In the genomic region with DNA sequence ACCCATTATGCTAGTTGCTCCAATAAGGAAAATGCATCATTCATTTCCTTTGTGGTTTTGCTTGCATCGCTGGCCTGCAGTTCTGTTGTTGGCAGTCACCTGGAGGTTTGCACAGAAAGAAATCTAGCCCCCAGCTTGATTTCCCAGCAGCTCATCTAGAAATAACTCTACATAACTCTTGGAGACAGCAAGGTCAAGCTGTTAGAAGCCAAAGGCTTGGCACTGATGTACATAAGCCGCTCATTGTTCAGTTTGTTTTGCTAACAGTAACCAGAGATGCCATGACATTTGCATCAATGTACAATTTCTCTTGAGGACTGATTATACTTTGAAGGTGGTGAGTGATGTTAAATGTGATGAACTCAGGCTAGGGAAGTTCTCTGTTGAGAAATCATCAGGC, we compare ENCODE assay signal across 18 mouse cellular contexts.
DNase-seq lines count a peak whose midpoint lies in the region; ATAC-seq and TF ChIP-seq lines count a peak whose summit lies in the region.
"Had no signal": no experiment of that assay in that cellular context is flagged by ENCODE, and none has a peak within 500 bp of the region (broad histone marks: within the 10 kb centered on the region; RNA-seq: fewer than 3 reads in every experiment).

No protein-coding gene starts in this region.

- in situ Hi-C loops in Patski (cut with MboI; ENCODE audit: low pct_unique_long_range_greater_than_20kb) = no loop called here

- no peak for TF ChIP-seq CTCF in heart, postnatal 0 days (IDR thresholded peaks at IDR 0.05; ENCODE audit: low read depth)
- no peak for TF ChIP-seq CTCF in Patski (IDR thresholded peaks at IDR 0.05)

- H3K4me3 ChIP-seq in heart, embryonic 13.5 days = no peak overlapping the region
- H3K4me3 ChIP-seq in heart, embryonic 11.5 days (ENCODE audit: low read depth, low read length) = no peak overlapping the region
- no peak overlapping the region for H3K4me3 ChIP-seq in heart, postnatal 0 days (ENCODE audit: low read depth, low read length)
- no peak overlapping the region for H3K4me3 ChIP-seq in midbrain, embryonic 11.5 days (ENCODE audit: low read depth, low read length)
- H3K4me3 ChIP-seq in midbrain, embryonic 10.5 days = no peak overlapping the region
- H3K4me3 ChIP-seq: forebrain, embryonic 15.5 days; hindbrain, embryonic 15.5 days had no signal

- 49% methylated on average over 2 of the region's 2 CpGs for WGBS in heart, embryonic 13.5 days
- 68% methylated on average over 2 of the region's 2 CpGs for WGBS in heart, embryonic 11.5 days (ENCODE audit: insufficient replicate concordance)
- WGBS in heart, postnatal 0 days = 21% methylated on average over 2 of the region's 2 CpGs
- WGBS in midbrain, embryonic 11.5 days = 93% methylated on average over 2 of the region's 2 CpGs
- WGBS in midbrain, embryonic 10.5 days = 90% methylated on average over 2 of the region's 2 CpGs

- peak; percentile 73 for DNase-seq in heart, postnatal 0 days (ENCODE audit: low spot score)
- DNase-seq in heart, adult 8-10 months (ENCODE audit: low spot score) = no peak
- DNase-seq in midbrain, embryonic 11.5 days (ENCODE audit: low spot score, missing footprints) = peak; percentile 12
- no peak for DNase-seq in midbrain, embryonic 10.5 days (ENCODE audit: low spot score)
- peak; percentile 42 for DNase-seq in Patski (ENCODE audit: low read depth, low spot score)
- no peak for DNase-seq in left cerebral cortex, postnatal 10 days (ENCODE audit: extremely low spot score in 1 of 2, low spot score in 2 of 2)
- DNase-seq: adrenal gland, adult 8-10 months; cerebellum, adult 18-20 months; cerebellum, adult 9-11 months; gastrocnemius, postnatal 36 days; heart, postnatal 14 days; kidney, adult 2 months had no signal

- intact Hi-C loops in left cerebral cortex, postnatal 10 days (cut with DNase I) = no loop called here

- no peaks in the 10 kb centered on the region for H3K27me3 ChIP-seq in heart, embryonic 13.5 days (replicated peaks)
- H3K27me3 ChIP-seq in heart, embryonic 11.5 days (ENCODE audit: control insufficient read depth, insufficient read depth, low read length) = no peaks in the 10 kb centered on the region
- H3K27me3 ChIP-seq in heart, postnatal 0 days (ENCODE audit: control insufficient read depth, insufficient read depth, low read length) = no peaks in the 10 kb centered on the region
- H3K27me3 ChIP-seq in midbrain, embryonic 11.5 days (ENCODE audit: control insufficient read depth, insufficient read depth, low read length) = no peaks in the 10 kb centered on the region
- H3K27me3 ChIP-seq in midbrain, embryonic 10.5 days (ENCODE audit: low read depth, poor library complexity, severe bottlenecking) = no peaks in the 10 kb centered on the region
- no peaks in the 10 kb centered on the region for H3K27me3 ChIP-seq in Patski
- H3K27me3 ChIP-seq: CH12.LX; forebrain, embryonic 15.5 days; hindbrain, embryonic 15.5 days had no signal

- no peak overlapping the region for H3K4me2 ChIP-seq in heart, embryonic 13.5 days
- H3K4me2 ChIP-seq in heart, embryonic 11.5 days = no peak overlapping the region
- H3K4me2 ChIP-seq in heart, postnatal 0 days (ENCODE audit: low read depth, low read length) = no peak overlapping the region
- H3K4me2 ChIP-seq in midbrain, embryonic 11.5 days = no peak overlapping the region
- H3K4me2 ChIP-seq: forebrain, embryonic 15.5 days; hindbrain, embryonic 15.5 days had no signal

- 0 out of 2 replicates have a peak, but pooled peaks have one; percentile 30 for TF ChIP-seq EP300 in heart, postnatal 0 days (IDR thresholded peaks at IDR 0.05; ENCODE audit: low read depth)

- ATAC-seq in heart, embryonic 13.5 days (ENCODE audit: extremely low read depth, insufficient number of reproducible peaks, low FRiP score, low TSS enrichment) = no peak
- ATAC-seq in heart, embryonic 11.5 days (replicated peaks; ENCODE audit: insufficient number of reproducible peaks, low FRiP score, low TSS enrichment) = no peak
- peak; percentile 88 for ATAC-seq in heart, postnatal 0 days (ENCODE audit: insufficient read depth, low read depth)
- ATAC-seq in midbrain, embryonic 11.5 days (ENCODE audit: low FRiP score) = no peak
- ATAC-seq in Patski = peak; percentile 76
- ATAC-seq: intestine, embryonic 16.5 days had no signal

- CTCF ChIA-PET in Patski (lab: Charles Lee) = interaction anchor here (1.3 kb wide), 1 partner anchor 12 kb away, joined by 5 read pairs; no protein-coding TSS in a partner anchor

- H3K27ac ChIP-seq in heart, embryonic 13.5 days (replicated peaks) = peak overlapping the region; percentile 34
- H3K27ac ChIP-seq in heart, embryonic 11.5 days (ENCODE audit: low read depth, low read length) = no peak overlapping the region
- peak overlapping the region; percentile 84 for H3K27ac ChIP-seq in heart, postnatal 0 days (ENCODE audit: low read depth)
- H3K27ac ChIP-seq in midbrain, embryonic 11.5 days (ENCODE audit: low read depth, low read length) = no peak overlapping the region
- no peak overlapping the region for H3K27ac ChIP-seq in midbrain, embryonic 10.5 days (replicated peaks)
- H3K27ac ChIP-seq: forebrain, embryonic 15.5 days; hindbrain, embryonic 15.5 days had no signal

- H3K36me3 ChIP-seq in heart, embryonic 13.5 days = no peaks in the 10 kb centered on the region
- H3K36me3 ChIP-seq in heart, embryonic 11.5 days (ENCODE audit: control insufficient read depth, insufficient read depth, low read length) = no peaks in the 10 kb centered on the region
- H3K36me3 ChIP-seq in heart, postnatal 0 days (replicated peaks; ENCODE audit: control insufficient read depth, insufficient read depth, low read length) = no peaks in the 10 kb centered on the region
- H3K36me3 ChIP-seq in midbrain, embryonic 11.5 days (ENCODE audit: control insufficient read depth, insufficient read depth, low read length) = no peaks in the 10 kb centered on the region
- H3K36me3 ChIP-seq in midbrain, embryonic 10.5 days = no peaks in the 10 kb centered on the region
- H3K36me3 ChIP-seq: forebrain, embryonic 15.5 days; hindbrain, embryonic 15.5 days had no signal

- H3K9me3 ChIP-seq in heart, embryonic 13.5 days = no peaks in the 10 kb centered on the region
- H3K9me3 ChIP-seq in heart, embryonic 11.5 days (replicated peaks; ENCODE audit: control insufficient read depth, low read length) = no peaks in the 10 kb centered on the region
- H3K9me3 ChIP-seq in heart, postnatal 0 days (replicated peaks; ENCODE audit: control insufficient read depth, low read length) = no peaks in the 10 kb centered on the region
- no peaks in the 10 kb centered on the region for H3K9me3 ChIP-seq in midbrain, embryonic 11.5 days (ENCODE audit: control insufficient read depth, low read length)
- H3K9me3 ChIP-seq in midbrain, embryonic 10.5 days (replicated peaks) = no peaks in the 10 kb centered on the region
- H3K9me3 ChIP-seq: forebrain, embryonic 15.5 days; hindbrain, embryonic 15.5 days had no signal

- H3K4me1 ChIP-seq in heart, embryonic 13.5 days = peaks cover 19% of the 10 kb centered on the region
- H3K4me1 ChIP-seq in heart, embryonic 11.5 days (ENCODE audit: control insufficient read depth, insufficient read depth, low read length) = no peaks in the 10 kb centered on the region; the same call in 1 of the 2 replicates
- H3K4me1 ChIP-seq in heart, postnatal 0 days (ENCODE audit: control insufficient read depth, insufficient read depth) = peaks cover 14% of the 10 kb centered on the region
- H3K4me1 ChIP-seq in midbrain, embryonic 11.5 days (ENCODE audit: control insufficient read depth, insufficient read depth, low read length) = no peaks in the 10 kb centered on the region
- H3K4me1 ChIP-seq in midbrain, embryonic 10.5 days = no peaks in the 10 kb centered on the region

- no peak overlapping the region for H3K9ac ChIP-seq in heart, embryonic 13.5 days
- no peak overlapping the region for H3K9ac ChIP-seq in heart, embryonic 11.5 days (ENCODE audit: low read depth, low read length)
- H3K9ac ChIP-seq in heart, postnatal 0 days (replicated peaks; ENCODE audit: low read depth, low read length) = no peak overlapping the region
- H3K9ac ChIP-seq in midbrain, embryonic 11.5 days (ENCODE audit: low read length) = no peak overlapping the region
- H3K9ac ChIP-seq: forebrain, embryonic 15.5 days; hindbrain, embryonic 15.5 days had no signal

- POLR2A ChIA-PET in Patski (lab: Charles Lee) = no interaction called here

Comparison
In these comparisons a context has a peak if more than half of its experiments do, and no peak if none do; other contexts are left out.
1. ATAC-seq: peak in heart, postnatal 0 days (single experiment) and Patski (single experiment); none in heart, embryonic 13.5 days (single experiment), heart, embryonic 11.5 days (single experiment) and midbrain, embryonic 11.5 days (single experiment).
2. H3K27ac ChIP-seq: peak in heart, embryonic 13.5 days (single experiment) and heart, postnatal 0 days (single experiment); none in heart, embryonic 11.5 days (single experiment), midbrain, embryonic 11.5 days (single experiment) and midbrain, embryonic 10.5 days (single experiment).
3. DNase-seq: peak in heart, postnatal 0 days (single experiment), midbrain, embryonic 11.5 days (single experiment) and Patski (single experiment); none in heart, adult 8-10 months (single experiment), midbrain, embryonic 10.5 days (single experiment) and left cerebral cortex, postnatal 10 days (0 of 2).